Mouse (Mus musculus) gonadal fat pad, adult 2 months (tissue): ENCODE data around the gene Gm21887. TPM values are rescaled to one million over a fixed set of nuclear protein-coding genes. Genes with fewer than 3 reads are reported as not detected.
"Not testable (repeated sequence)": the region's sequence is repeated elsewhere in the genome, so short reads cannot be mapped to it uniquely, and the experiment has no call there.

Experiments
- DNase-seq: peaks from one replicate; pipeline ENCODE4 v3.0.0-alpha.2; 2012; ENCODE audit warnings: low read depth
- polyA plus RNA-seq: library from polyadenylated mRNA; depleted of rRNA; stranded (reverse); fragments of >200 nt; gene quantifications from 2 replicates; pipeline ENCODE4 v1.2.3, GENCODE M21; 2012; rRNA removed

The Gm21887 gene
- 106 and 190 TPM in 2 replicates for polyA plus RNA-seq

- DNase-seq, result not testable (repeated sequence)
These were observed at the start of gene Gm21887 for GRCm38 (mm10) chrX:170009016-170009750. Gm21887 (plus strand) TSS chrX:170009659.

- no peak for DNase-seq
These were observed 40.1 kb upstream of the Gm21887 start for GRCm38 (mm10) chrX:169969337-169969736.

GRCm38 (mm10) chrX:169969765-169970164 lies 39.7 kb upstream of the Gm21887 start:
- DNase-seq, result not testable (repeated sequence)

GRCm38 (mm10) chrX:169970546-169970945 lies 38.9 kb upstream of the Gm21887 start:
- DNase-seq, result not testable (repeated sequence)

GRCm38 (mm10) chrX:169971562-169971961 lies 37.9 kb upstream of the Gm21887 start:
- DNase-seq, result not testable (repeated sequence)

GRCm38 (mm10) chrX:169972131-169972530 lies 37.3 kb upstream of the Gm21887 start:
- not testable (repeated sequence) for DNase-seq

DNA sequence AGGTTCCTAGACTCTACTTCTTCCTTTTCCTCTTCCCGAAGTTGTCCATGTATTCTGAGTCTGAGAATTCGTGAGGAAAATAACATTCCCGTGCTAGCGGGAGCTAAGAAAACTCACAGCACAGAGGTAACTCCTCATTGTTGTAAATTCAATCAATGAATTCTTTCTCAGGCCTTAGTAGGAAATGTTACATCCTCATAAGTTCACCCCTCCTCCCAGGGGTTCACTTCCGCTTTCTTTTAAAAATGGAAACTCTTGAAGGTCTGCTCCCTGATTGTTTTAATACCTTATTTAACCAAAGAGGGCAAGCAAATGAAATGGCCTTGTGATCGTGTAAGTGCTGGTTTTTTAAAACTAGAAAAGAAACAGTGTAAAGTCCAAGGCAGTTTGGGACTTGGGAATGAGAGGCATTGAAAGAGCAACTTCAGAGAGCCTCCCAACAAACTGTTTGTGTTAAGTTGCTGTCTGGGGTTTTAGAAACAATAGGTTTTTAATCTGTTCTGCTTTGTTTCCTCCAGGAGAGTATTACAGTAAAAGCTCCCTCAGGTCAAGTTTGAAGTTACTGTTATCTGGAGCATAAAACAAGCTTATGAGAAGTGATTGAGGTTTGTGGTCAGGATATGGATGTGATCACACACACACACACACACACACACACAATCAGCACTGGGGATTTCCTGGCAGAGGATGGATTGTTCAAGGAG lies 36.5 kb upstream of the Gm21887 start:
- peak; percentile 26 for DNase-seq

GRCm38 (mm10) chrX:169973806-169974205 lies 35.7 kb upstream of the Gm21887 start:
- DNase-seq, result peak; percentile 23

GRCm38 (mm10) chrX:169974456-169974855 lies 35.0 kb upstream of the Gm21887 start:
- peak; percentile 34 for DNase-seq

DNA sequence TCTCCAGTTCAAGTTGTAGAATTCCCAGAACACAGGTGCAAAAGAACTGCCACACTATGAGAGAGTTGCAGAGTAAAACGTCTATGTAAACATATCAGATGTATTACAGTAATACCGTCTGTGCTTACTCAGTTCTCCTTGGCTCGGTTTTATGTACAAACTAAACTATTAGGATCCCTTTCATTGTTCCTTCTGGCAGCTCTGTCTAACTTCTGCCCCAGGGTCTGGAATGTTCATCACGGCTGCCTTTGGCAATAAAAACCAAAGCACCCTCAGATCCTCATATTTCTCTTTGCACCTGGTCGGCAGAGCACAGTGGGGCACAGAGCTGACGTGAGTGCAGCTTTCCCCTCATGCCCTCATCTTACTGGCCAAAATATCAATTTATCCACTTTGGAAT lies 34.5 kb upstream of the Gm21887 start:
- DNase-seq, result peak; percentile 62

GRCm38 (mm10) chrX:169975681-169976131 lies 33.8 kb upstream of the Gm21887 start:
- peak; percentile 40 for DNase-seq

DNA sequence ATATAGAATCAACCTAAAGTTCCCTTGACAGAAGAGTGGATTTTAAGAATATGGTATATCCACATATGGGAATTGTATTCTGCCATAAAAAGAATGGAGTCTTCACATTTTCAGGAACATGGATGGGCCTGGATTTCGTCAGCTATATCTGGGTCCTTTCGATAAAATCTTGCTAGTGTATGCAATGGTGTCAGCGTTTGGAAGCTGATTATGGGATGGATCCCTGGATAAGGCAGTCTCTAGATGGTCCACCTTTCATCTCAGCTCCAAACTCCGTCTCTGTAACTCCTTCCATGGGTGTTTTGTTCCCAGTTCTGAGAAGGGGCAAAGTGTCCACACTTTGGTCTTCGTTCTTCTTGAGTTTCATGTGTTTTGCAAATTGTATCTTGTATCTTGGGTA lies 33.1 kb upstream of the Gm21887 start:
- not testable (repeated sequence) for DNase-seq

DNA sequence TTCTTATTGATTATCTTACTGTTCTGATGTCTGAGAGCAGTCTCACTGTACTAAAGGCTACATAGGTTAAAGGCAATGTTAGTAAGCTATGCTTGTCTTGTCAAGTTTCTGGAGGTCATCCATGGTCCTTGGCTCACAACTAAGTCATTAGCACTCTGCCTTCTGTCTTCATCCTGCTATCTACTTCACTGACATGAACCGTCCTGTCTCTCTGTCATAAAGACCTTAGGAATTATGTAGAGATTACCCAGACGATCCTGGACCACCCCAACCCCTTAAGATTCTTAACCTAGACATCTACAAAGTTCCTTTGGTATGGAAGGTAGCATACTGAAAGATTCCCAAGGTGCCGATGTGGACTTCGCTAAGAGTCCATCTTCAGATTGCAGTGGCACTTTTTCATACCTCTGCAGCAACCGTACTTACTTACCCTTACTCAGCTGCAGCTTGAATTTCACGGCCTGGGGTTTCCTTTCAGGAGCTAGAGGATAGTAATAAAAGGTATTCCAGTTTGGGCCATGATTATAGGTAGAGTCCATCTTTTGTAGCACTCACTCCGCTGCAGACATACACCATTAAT lies 31.5 kb upstream of the Gm21887 start:
- DNase-seq, result peak; percentile 77

- DNase-seq, result peak; percentile 71
These were observed 30.8 kb upstream of the Gm21887 start for GRCm38 (mm10) chrX:169978436-169979381.

DNA sequence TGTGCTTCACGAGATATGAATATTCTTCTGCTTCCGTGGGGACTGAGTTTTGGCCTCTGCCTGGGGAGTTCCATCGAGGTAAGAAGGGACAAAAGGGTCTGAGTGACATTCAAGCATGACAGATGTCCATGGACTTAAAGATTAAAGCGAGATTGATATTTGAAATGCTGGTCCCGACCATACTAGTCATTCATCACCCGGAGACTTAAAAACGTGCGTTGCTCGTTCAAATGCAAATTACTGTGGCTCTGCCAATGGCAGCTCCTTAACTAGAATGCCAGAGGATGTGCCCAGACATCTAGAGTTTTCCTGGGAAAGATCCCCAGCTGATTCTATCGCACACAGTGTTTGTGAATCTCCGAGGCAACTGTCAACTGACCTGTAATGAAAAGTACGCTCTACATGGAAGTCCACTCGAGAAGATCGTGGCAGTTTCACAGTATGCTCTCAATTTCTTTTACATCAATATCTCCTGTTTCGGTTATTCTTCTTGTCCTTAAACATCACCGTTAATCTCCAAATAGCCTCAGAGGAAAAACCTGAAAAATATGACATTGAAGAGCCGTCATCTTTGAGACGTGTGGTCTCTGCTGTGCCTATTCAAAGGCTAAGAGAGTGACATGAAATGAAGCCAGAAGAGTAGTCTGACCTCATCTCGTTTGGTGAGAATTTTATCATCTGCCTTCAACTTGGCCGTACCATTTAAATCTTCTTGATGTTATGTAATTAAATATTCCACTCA lies 29.8 kb upstream of the Gm21887 start:
- DNase-seq, result peak; percentile 73

DNA sequence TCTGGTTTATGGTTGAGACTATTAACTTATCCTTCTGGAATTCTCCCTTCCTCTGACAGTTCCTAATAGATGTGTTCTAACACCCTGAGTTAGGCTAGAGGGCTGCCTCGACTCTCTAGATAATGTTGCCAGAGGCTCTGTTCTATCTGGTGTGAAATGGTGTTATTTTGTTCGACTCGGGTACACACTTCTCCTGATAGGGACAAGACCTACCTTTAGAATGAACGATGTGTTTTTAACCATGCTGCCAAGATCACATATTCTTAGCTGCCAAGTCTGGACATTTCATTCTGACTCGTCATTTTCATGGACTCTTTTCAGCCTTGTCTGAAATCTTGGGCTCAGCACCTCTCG lies 29.3 kb upstream of the Gm21887 start:
- DNase-seq, result not testable (repeated sequence)

GRCm38 (mm10) chrX:169980809-169981289 lies 28.6 kb upstream of the Gm21887 start:
- DNase-seq, result peak; percentile 97

DNA sequence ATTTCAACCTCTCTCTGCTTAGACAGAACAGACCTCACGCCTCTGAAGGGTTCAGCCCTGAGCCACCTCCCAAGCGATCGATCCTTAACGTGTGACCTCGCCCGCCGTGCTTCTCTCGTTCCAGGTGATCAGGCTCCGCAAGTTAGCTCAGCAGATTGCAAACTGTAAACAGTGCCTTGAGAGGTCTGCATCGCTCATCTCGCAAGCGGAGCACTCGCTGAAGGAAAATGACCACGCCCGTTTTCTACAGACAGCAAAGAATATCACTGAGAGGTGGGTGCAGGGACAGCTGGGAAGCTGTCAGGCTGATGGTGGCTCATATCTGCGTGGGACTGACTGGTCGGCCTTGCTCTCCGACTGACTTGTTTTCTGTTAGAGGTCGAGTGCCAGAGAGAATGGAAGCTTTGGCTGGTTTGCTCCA lies 27.7 kb upstream of the Gm21887 start:
- peak; percentile 49 for DNase-seq

GRCm38 (mm10) chrX:169982606-169983400 lies 26.7 kb upstream of the Gm21887 start:
- DNase-seq, result peak; percentile 28
